In genomic region chr4:100130771-100131475, GRCm38 (mm10) we compare ENCODE assay signal across 9 mouse cellular contexts. TPM values are rescaled to one million over a fixed set of nuclear protein-coding genes. Genes with fewer than 3 reads are reported as not detected.
DNase-seq lines count a peak whose midpoint lies in the region; ATAC-seq lines count a peak whose summit lies in the region.
"Had no signal": no experiment of that assay in that cellular context is flagged by ENCODE, and none has a peak within 500 bp of the region (broad histone marks: within the 10 kb centered on the region; RNA-seq: fewer than 3 reads in every experiment).

No protein-coding gene starts in this region.

- no peak overlapping the region for H3K4me3 ChIP-seq in kidney, embryonic 14.5 days (ENCODE audit: low read length)
- no peak overlapping the region for H3K4me3 ChIP-seq in forebrain, embryonic 14.5 days (ENCODE audit: low read depth, low read length)
- H3K4me3 ChIP-seq in neural tube, embryonic 15.5 days (replicated peaks) = no peak overlapping the region
- H3K4me3 ChIP-seq: forebrain, embryonic 13.5 days had no signal

- no peak overlapping the region for H3K27ac ChIP-seq in kidney, embryonic 14.5 days (ENCODE audit: low read depth, low read length)
- H3K27ac ChIP-seq in forebrain, embryonic 14.5 days (ENCODE audit: low read depth, low read length) = no peak overlapping the region
- no peak overlapping the region for H3K27ac ChIP-seq in neural tube, embryonic 15.5 days (replicated peaks)
- H3K27ac ChIP-seq: forebrain, embryonic 13.5 days had no signal

- H3K27me3 ChIP-seq in kidney, embryonic 14.5 days (ENCODE audit: control insufficient read depth, insufficient read depth, low read length) = no peaks in the 10 kb centered on the region
- H3K27me3 ChIP-seq in forebrain, embryonic 14.5 days (replicated peaks; ENCODE audit: control insufficient read depth, insufficient read depth, low read length) = no peaks in the 10 kb centered on the region
- no peaks in the 10 kb centered on the region for H3K27me3 ChIP-seq in neural tube, embryonic 15.5 days (replicated peaks)
- H3K27me3 ChIP-seq: forebrain, embryonic 13.5 days had no signal

- peaks cover 5% of the 10 kb centered on the region; the same call in 1 of the 2 replicates for H3K4me1 ChIP-seq in kidney, embryonic 14.5 days (ENCODE audit: control insufficient read depth, insufficient read depth, low read length)
- H3K4me1 ChIP-seq in forebrain, embryonic 14.5 days (ENCODE audit: control insufficient read depth, insufficient read depth, low read length) = no peaks in the 10 kb centered on the region
- H3K4me1 ChIP-seq in neural tube, embryonic 15.5 days = no peaks in the 10 kb centered on the region

- 78% methylated on average over 3 of the region's 3 CpGs for WGBS in kidney, embryonic 14.5 days
- WGBS in forebrain, embryonic 14.5 days = 86% methylated on average over 3 of the region's 3 CpGs
- 90% methylated on average over 3 of the region's 3 CpGs for WGBS in neural tube, embryonic 15.5 days

- no peaks in the 10 kb centered on the region for H3K36me3 ChIP-seq in kidney, embryonic 14.5 days (ENCODE audit: control insufficient read depth, insufficient read depth, low read length)
- H3K36me3 ChIP-seq in forebrain, embryonic 14.5 days (ENCODE audit: control insufficient read depth, insufficient read depth, low read length) = no peaks in the 10 kb centered on the region
- no peaks in the 10 kb centered on the region for H3K36me3 ChIP-seq in neural tube, embryonic 15.5 days

- H3K9ac ChIP-seq in kidney, embryonic 14.5 days (ENCODE audit: low read depth, low read length) = 0 out of 2 replicates have a peak overlapping the region, but pooled peaks have one; percentile 4
- H3K9ac ChIP-seq in forebrain, embryonic 14.5 days (ENCODE audit: low read length) = no peak overlapping the region
- no peak overlapping the region for H3K9ac ChIP-seq in neural tube, embryonic 15.5 days (replicated peaks)
- H3K9ac ChIP-seq: forebrain, embryonic 13.5 days had no signal

- H3K4me2 ChIP-seq in kidney, embryonic 14.5 days (replicated peaks; ENCODE audit: low read depth, low read length) = no peak overlapping the region
- no peak overlapping the region for H3K4me2 ChIP-seq in forebrain, embryonic 14.5 days (ENCODE audit: low read length)
- no peak overlapping the region for H3K4me2 ChIP-seq in neural tube, embryonic 15.5 days
- H3K4me2 ChIP-seq: forebrain, embryonic 13.5 days had no signal

- H3K9me3 ChIP-seq in kidney, embryonic 14.5 days (ENCODE audit: control insufficient read depth, low read length) = no peaks in the 10 kb centered on the region
- H3K9me3 ChIP-seq in forebrain, embryonic 14.5 days (replicated peaks; ENCODE audit: control insufficient read depth, low read length) = no peaks in the 10 kb centered on the region
- no peaks in the 10 kb centered on the region for H3K9me3 ChIP-seq in neural tube, embryonic 15.5 days (replicated peaks)
- H3K9me3 ChIP-seq: forebrain, embryonic 13.5 days had no signal

- no peak for ATAC-seq in kidney, embryonic 14.5 days (ENCODE audit: low FRiP score, low TSS enrichment)
- ATAC-seq in forebrain, embryonic 14.5 days = no peak
- ATAC-seq in neural tube, embryonic 15.5 days (ENCODE audit: low FRiP score) = no peak
- ATAC-seq: forebrain, embryonic 13.5 days had no signal

- peak; percentile 64 for DNase-seq in adrenal gland, postnatal 14 days
- no peak for DNase-seq in adrenal gland, adult 8-10 months
- peak; percentile 28 for DNase-seq in layer of hippocampus, adult 11-12 months (ENCODE audit: low spot score)
- no peak for DNase-seq in layer of hippocampus, postnatal 10 days (ENCODE audit: low spot score in 2 of 2)
- DNase-seq in NIH3T3 (ENCODE audit: low read depth) = peak; percentile 38
- DNase-seq in forebrain, embryonic 14.5 days (ENCODE audit: low spot score) = no peak

RNA-seq across cellular contexts. Expression of gene Ror1, which starts 35.3 kb away (rescaled TPM):
- 4.6 and 5.5 TPM in 2 replicates for total RNA-seq in adrenal gland, postnatal 14 days (2021)
- total RNA-seq in adrenal gland, adult 8-10 months (2022) = 1 to 10 TPM; 4.5 to 5.9 (median 5.4) TPM
- 1 to 10 TPM; 1.7 to 2.0 TPM for total RNA-seq in layer of hippocampus, postnatal 10 days (2021)
- 11.3 and 12.8 TPM in 2 replicates for polyA plus RNA-seq in kidney, embryonic 14.5 days (2014; fragmentation: Nextera tagmentation; extraction: Ambion mirVana)
- polyA plus RNA-seq in forebrain, embryonic 14.5 days (2014; fragmentation: Nextera tagmentation; extraction: Ambion mirVana) = 0.84 and 1.1 TPM in 2 replicates
- 1.2 and 2.5 TPM in 2 replicates for polyA plus RNA-seq in neural tube, embryonic 15.5 days (2015; fragmentation: Nextera tagmentation; extraction: Ambion mirVana)

Comparison
In these comparisons a context has a peak if more than half of its experiments do, and no peak if none do; other contexts are left out.
1. DNase-seq: peak in adrenal gland, postnatal 14 days (single experiment), layer of hippocampus, adult 11-12 months (single experiment) and NIH3T3 (single experiment); none in adrenal gland, adult 8-10 months (single experiment), layer of hippocampus, postnatal 10 days (0 of 2) and forebrain, embryonic 14.5 days (single experiment).